Mouse (Mus musculus) CH12.LX (cell line): ENCODE results near the gene Samd9l. TPM values are rescaled to one million over a fixed set of nuclear protein-coding genes. Genes with fewer than 3 reads are reported as not detected.
"Not testable (repeated sequence)": the region's sequence is repeated elsewhere in the genome, so short reads cannot be mapped to it uniquely, and the experiment has no call there.

Experiments used
- DNase-seq: peaks from one replicate; pipeline ENCODE4 v3.0.0-alpha.2; 2013; ENCODE audit errors: extremely low read depth
- H3K27ac ChIP-seq: 2 replicates; pipeline ENCODE4 v1.5.1; 2012; ENCODE audit warnings: low read depth, mild to moderate bottlenecking, control low read depth, moderate library complexity; ENCODE audit not compliant: insufficient read depth
- H3K27me3 ChIP-seq: replicated peaks from 2 replicates; pipeline ENCODE3; 2012; ENCODE audit warnings: inconsistent platforms
- H3K36me3 ChIP-seq, 2 experiments: replicated peaks in 1 of 2; 2 replicates each; pipeline versions ENCODE3 to v1.6.1; 2012; ENCODE audit warnings: inconsistent platforms in 1 of 2, low read length in 1 of 2, mild to moderate bottlenecking in 1 of 2, mixed read lengths in 1 of 2, moderate library complexity in 1 of 2; ENCODE audit not compliant: control insufficient read depth in 1 of 2, insufficient read depth in 1 of 2
- H3K4me1 ChIP-seq, 2 experiments: 2 replicates each; pipeline ENCODE4 v1.6.1; 2012; ENCODE audit warnings: inconsistent platforms in 1 of 2, moderate library complexity in 1 of 2; ENCODE audit not compliant: insufficient read depth in 2 of 2, control insufficient read depth in 1 of 2
- H3K4me2 ChIP-seq: 2 replicates; pipeline ENCODE4 v1.6.1; 2012; ENCODE audit warnings: low read depth, mild to moderate bottlenecking, control low read depth; ENCODE audit not compliant: poor library complexity, insufficient read depth, severe bottlenecking
- H3K4me3 ChIP-seq, 3 experiments: fragments of 150-350 bp in 1 of 3; sonication (generic) in 1 of 3; replicated peaks in 1 of 3; 2 replicates each; pipeline versions ENCODE3 to v1.5.1; 2011 to 2012; ENCODE audit warnings: low read depth in 2 of 3, low read length in 2 of 3, mild to moderate bottlenecking in 2 of 3, moderate library complexity in 2 of 3, control low read depth in 1 of 3, improper control_type of control experiment in 1 of 3, inconsistent platforms in 1 of 3, mixed read lengths in 1 of 3; ENCODE audit not compliant: poor library complexity in 1 of 3
- H3K79me2 ChIP-seq: replicated peaks from 2 replicates; pipeline ENCODE4 v1.6.1; 2012; ENCODE audit warnings: mild to moderate bottlenecking, moderate library complexity; ENCODE audit not compliant: control insufficient read depth, poor library complexity, insufficient read depth, severe bottlenecking; ENCODE audit errors: extremely low read depth
- H3K9ac ChIP-seq: 2 replicates; pipeline ENCODE4 v1.6.1; 2012; ENCODE audit warnings: low read depth, mild to moderate bottlenecking, control low read depth, moderate library complexity; ENCODE audit not compliant: insufficient read depth
- H3K9me3 ChIP-seq: replicated peaks from 2 replicates; pipeline ENCODE3; 2012; ENCODE audit warnings: low read length, inconsistent platforms, mixed read lengths
- CHD1 ChIP-seq: IDR thresholded peaks from 2 replicates; pipeline ENCODE4 v1.6.1; 2012; ENCODE audit warnings: low read depth, low read length, improper control_type of control experiment, inconsistent platforms
- CTCF ChIP-seq, 2 experiments: IDR thresholded peaks in 1 of 2; conservative IDR thresholded peaks in 1 of 2; 2 replicates each; pipeline ENCODE4 v1.5.1; 2011 to 2012; ENCODE audit warnings: low read depth in 2 of 2, low read length in 2 of 2, improper control_type of control experiment in 1 of 2, inconsistent platforms in 1 of 2, mild to moderate bottlenecking in 1 of 2, moderate library complexity in 1 of 2
- EP300 ChIP-seq: IDR thresholded peaks from 2 replicates; pipeline ENCODE4 v1.6.1; 2011; ENCODE audit warnings: low read length, improper control_type of control experiment
- MAZ ChIP-seq: IDR thresholded peaks from 2 replicates; pipeline ENCODE4 v1.6.1; 2012; ENCODE audit warnings: low read depth, mild to moderate bottlenecking, inconsistent platforms, low read length, improper control_type of control experiment, moderate library complexity
- NRF1 ChIP-seq: IDR thresholded peaks from 2 replicates; pipeline ENCODE4 v1.6.1; 2014; ENCODE audit warnings: low read depth, mild to moderate bottlenecking, inconsistent platforms, low read length, improper control_type of control experiment, moderate library complexity
- POLR2A ChIP-seq: IDR thresholded peaks from 2 replicates; pipeline ENCODE4 v1.6.1; 2011; ENCODE audit warnings: low read depth, mild to moderate bottlenecking, improper control_type of control experiment, low read length
- USF1 ChIP-seq: IDR thresholded peaks from 2 replicates; pipeline ENCODE4 v1.6.1; 2014; ENCODE audit warnings: low read depth, mild to moderate bottlenecking, inconsistent platforms, low read length, improper control_type of control experiment
- ZC3H11A ChIP-seq: IDR thresholded peaks from 2 replicates; pipeline ENCODE4 v1.6.1; 2012; ENCODE audit warnings: low read depth, mild to moderate bottlenecking, inconsistent platforms, low read length, improper control_type of control experiment
- ZKSCAN1 ChIP-seq: IDR thresholded peaks from 2 replicates; pipeline ENCODE4 v1.6.1; 2012; ENCODE audit warnings: low read depth, inconsistent platforms, low read length, improper control_type of control experiment, borderline replicate concordance
- ZNF384 ChIP-seq: IDR thresholded peaks from 2 replicates; pipeline ENCODE4 v1.6.1; 2012; ENCODE audit warnings: low read depth, low read length, improper control_type of control experiment, inconsistent platforms
- dilution Hi-C: fragments of 300-500 bp; cut with MboI; formaldehyde crosslinking; loops from 2 replicates; pipeline ENCODE4 v1.14.3; 2020; ENCODE audit warnings: low sequenced_read_pairs; ENCODE audit not compliant: extremely low pct_unique_long_range_greater_than_20kb, extremely low pct_ligation_motif_present
- in situ Hi-C: fragments of 300-500 bp; cut with MboI; formaldehyde crosslinking; loops from 3 replicates; pipeline ENCODE4 v1.14.3; 2019; ENCODE audit warnings: low sequenced_read_pairs, low pct_ligation_motif_present, low pct_unique_long_range_greater_than_20kb, mixed read lengths
- polyA plus RNA-seq: library from polyadenylated mRNA; unstranded; fragments of >175 nt; gene quantifications from 2 replicates; pipeline ENCODE4 v1.2.1, GENCODE M21; 2012; ENCODE audit warnings: low read depth; ENCODE audit not compliant: insufficient read length
- total RNA-seq, 2 experiments: library from RNA; depleted of rRNA; stranded (reverse); fragments of 300-350 nt in 1 of 2; fragments of >200 nt in 1 of 2; gene quantifications; 2 replicates each; pipeline ENCODE4 v1.2.3; 2012 to 2014

Samd9l gene
- total and polyA plus RNA-seq, 3 experiments: 3.7 to 20.0 (median 8.2) TPM

DNA sequence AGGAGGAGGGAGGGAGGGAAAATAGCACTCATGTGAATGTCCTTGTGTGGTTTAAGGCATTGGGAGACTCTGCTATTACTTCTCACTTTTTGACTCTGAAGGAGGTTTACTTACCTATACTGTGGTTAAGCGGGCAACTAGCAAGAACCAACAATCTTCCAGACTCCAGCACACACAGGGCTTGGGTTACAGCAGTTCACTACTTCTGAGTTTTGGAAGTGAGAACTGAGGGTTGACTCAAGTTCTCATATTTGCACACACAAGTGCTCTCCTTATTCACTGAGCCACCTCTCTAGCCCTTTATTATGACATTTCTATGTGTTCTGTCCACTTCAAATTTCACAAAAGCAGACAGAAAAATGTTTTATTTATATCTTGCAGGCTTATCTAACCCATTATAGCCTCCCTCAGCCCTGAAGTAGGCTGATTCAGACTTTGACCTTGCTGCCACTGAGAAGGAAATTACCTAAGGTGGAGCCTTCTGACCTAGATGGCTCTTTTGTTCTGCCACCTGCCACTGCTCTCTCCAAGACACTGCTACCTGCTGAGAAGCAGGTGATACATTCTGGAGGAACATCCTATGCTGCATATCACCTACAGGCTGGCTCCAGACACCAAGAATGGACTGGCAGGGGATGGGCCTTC lies 55.6 kb downstream of the Samd9l start:
- in situ Hi-C loops, H3K9me3 ChIP-seq, H3K27me3 ChIP-seq, H3K27ac ChIP-seq, dilution Hi-C loops, H3K4me2 ChIP-seq, H3K79me2 ChIP-seq, DNase-seq, H3K9ac ChIP-seq, H3K4me1 ChIP-seq, H3K36me3 ChIP-seq, H3K4me3 ChIP-seq: not testable (repeated sequence)

DNA sequence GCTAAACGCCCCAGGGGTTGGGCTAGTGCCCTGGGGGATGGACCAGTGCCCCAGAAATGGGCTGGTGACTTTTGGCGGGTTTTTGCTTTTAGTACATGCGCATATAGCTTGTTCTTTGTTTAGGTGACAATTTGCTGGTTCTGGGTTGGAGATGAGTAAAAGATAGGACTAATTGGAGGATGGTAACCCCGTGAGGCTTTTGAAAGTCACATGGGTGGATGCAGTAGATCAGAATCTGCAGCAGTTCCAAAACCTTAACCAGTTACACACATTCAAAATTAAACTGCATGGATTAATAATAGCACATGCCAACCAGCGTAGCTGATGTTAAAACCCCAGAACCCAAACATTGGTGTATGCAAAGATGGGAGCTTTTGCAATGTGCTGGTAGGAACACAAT lies 57.9 kb downstream of the Samd9l start:
- H3K4me1 ChIP-seq: peaks cover 0 to 4% of the 10 kb centered on the region in 2 experiments; a peak in 1 of 4 replicates
- H3K79me2 ChIP-seq: no peaks in the 10 kb centered on the region
- DNase-seq: no peak
- no peak for TF ChIP-seq NRF1
- TF ChIP-seq USF1: no peak
- TF ChIP-seq EP300: no peak
- no peak for TF ChIP-seq ZC3H11A
- no peak for TF ChIP-seq POLR2A
- TF ChIP-seq ZKSCAN1: no peak
- no peak for TF ChIP-seq CHD1
- no peak for TF ChIP-seq MAZ
- TF ChIP-seq CTCF (conservative IDR thresholded peaks at IDR 0.05 in 1 of 2, IDR thresholded peaks at IDR 0.05 in 1 of 2; ENCODE audit: low read depth in 2 of 2, low read length in 2 of 2): no peak
- TF ChIP-seq ZNF384: no peak
- TF ChIP-seq, all 38 proteins: peak for 0
- no peaks in the 10 kb centered on the region for H3K9me3 ChIP-seq
- H3K36me3 ChIP-seq: no peaks in the 10 kb centered on the region
- no peak overlapping the region for H3K4me3 ChIP-seq
- H3K27me3 ChIP-seq: no peaks in the 10 kb centered on the region
- no peak overlapping the region for H3K9ac ChIP-seq
- no peak overlapping the region for H3K4me2 ChIP-seq
- dilution Hi-C loops (no loop called here), in situ Hi-C loops (no loop called here)
- H3K27ac ChIP-seq: no peak overlapping the region

DNA sequence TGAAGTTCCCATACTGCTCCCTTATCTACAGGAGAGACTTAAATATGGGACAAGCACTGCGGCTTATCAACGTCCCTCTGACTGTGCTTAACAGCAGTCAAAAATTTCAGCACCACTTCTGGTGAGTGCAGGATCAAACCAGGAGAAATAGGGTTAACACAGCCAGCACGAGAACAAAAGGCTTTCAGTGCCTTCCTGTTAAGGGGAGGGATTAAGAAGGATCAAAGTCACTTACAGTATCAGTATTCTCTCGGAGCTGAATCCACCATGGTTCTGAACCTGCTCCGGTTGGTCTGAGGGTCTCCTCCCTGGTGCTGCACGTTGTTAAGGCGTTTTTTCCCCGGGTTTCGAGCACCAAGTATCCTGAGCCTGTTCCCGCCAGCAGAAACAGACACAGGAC lies 58.4 kb downstream of the Samd9l start:
- H3K4me1 ChIP-seq, DNase-seq, H3K4me2 ChIP-seq, H3K4me3 ChIP-seq, dilution Hi-C loops, H3K27ac ChIP-seq, H3K79me2 ChIP-seq, H3K36me3 ChIP-seq, H3K9me3 ChIP-seq, in situ Hi-C loops, H3K27me3 ChIP-seq, H3K9ac ChIP-seq: not testable (repeated sequence)

DNA sequence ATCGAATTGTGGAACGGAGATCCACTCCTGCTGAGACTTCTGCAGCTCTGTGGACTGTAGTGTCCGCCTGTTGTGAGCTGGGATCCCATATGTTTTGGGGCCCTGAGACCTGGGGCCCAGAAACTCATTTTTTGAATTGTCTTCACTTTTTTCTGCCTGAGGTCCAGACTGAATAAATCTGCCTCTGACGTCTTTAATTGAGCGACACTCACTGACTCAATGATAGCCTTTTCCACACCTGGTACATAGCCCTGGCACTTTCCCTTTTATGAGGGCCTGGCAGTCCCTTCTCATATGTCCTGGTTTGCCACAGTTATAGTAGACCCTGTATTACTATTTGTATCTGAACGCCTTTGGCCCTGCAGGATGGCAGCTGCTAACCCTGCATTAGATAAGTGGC lies 60.2 kb downstream of the Samd9l start:
- H3K4me2 ChIP-seq, in situ Hi-C loops, H3K4me1 ChIP-seq, H3K79me2 ChIP-seq, H3K36me3 ChIP-seq, H3K27me3 ChIP-seq, H3K9ac ChIP-seq, dilution Hi-C loops, H3K4me3 ChIP-seq, DNase-seq, H3K9me3 ChIP-seq, H3K27ac ChIP-seq: not testable (repeated sequence)
